Mouse (Mus musculus) inflammation-experienced regulatory T-cells, adult 6 months (primary cell): ENCODE results near the gene Catsper1. TPM values are rescaled to one million over a fixed set of nuclear protein-coding genes. Genes with fewer than 3 reads are reported as not detected.

ENCODE experiments used
- ATAC-seq: one replicate; pipeline ENCODE4 v1.8.0; 2017
- polyA plus RNA-seq, 3 experiments: library from polyadenylated mRNA; unstranded; fragments of 100-300 nt; shearing (Covaris generic); gene quantifications; one replicate each; pipeline ENCODE4 v1.2.1; 2017

Catsper1 gene
- polyA plus RNA-seq, 3 experiments from 2014 or later = not detected

DNA sequence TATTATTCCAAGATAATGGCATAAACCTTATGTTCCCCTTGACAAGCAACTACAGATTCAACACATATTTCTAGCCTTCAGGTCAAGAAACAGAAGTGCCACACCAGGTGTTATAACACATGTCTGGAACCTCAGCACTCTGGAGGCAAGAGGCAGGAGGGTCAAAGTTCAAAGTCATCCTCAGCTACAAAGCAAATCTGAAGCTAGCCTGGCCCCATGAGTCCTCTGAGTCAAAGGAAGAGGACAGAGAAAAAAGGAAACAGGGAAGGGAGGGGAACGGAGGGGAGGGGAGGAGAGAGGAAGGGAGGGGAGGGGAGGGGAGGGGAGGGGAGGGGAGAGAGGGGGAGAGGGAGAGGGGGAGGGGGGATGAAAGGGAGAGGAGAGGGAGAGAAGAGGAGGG is 20.5 kb downstream of the Catsper1 start:
- ATAC-seq = no peak

DNA sequence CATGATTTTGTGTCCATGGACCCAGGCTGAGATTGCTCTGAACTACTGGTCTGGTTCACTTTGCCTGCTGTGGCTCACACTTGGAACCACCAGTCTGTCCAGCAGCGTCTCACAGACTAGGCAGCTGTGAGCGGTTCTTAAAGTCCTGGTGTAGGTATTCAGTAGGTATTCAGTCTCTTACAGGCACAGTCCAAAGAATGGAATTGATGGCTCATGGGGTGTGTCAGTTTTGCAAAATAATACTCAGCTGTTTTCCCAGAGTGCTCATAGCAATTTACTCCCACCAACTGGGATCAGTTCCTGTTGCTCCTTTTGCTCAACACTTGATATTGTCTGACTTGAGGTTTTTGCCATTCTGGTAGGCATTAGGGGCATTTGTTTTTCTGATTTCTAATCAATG is 26.6 kb downstream of the Catsper1 start:
- no peak for ATAC-seq

DNA sequence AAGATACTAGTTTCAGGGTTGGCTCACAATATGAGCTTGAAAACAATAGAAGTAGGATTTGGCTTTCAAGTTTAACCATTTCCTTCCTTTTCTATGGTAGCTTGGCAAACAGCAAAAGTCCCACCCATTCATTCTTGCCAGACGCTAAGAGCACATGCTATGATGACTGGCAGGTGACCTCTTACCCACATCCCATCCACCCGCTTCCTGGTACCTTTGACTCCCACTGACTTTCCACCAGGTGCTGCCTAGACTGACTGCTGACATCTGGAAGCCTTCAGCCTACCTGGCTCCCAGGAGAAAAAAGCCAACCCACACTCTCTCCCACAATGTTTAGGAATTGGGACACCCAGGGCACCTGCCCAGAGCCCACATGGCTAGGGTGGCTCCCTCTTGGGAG is 28.6 kb downstream of the Catsper1 start:
- ATAC-seq = no peak

DNA sequence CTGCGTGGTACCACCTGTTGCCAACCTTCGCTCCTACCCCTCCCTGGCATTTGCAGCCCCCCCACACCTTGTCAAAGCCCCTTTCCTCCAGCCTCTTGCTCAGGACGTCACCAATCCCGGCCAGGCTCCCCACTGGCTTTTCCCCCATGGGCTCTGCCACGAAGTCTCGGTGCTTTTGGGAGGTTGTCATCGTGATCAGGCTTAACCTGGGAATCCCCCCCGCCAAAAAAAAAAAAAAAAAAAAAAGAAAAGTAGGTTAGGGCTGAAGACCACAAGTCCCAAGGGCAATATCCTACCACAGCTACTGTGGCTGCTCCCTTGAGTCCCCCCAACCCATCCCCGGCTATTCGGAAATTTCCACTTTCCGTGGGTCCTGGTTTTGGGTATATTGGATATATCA is 30.2 kb downstream of the Catsper1 start:
- peak; percentile 7 for ATAC-seq

DNA sequence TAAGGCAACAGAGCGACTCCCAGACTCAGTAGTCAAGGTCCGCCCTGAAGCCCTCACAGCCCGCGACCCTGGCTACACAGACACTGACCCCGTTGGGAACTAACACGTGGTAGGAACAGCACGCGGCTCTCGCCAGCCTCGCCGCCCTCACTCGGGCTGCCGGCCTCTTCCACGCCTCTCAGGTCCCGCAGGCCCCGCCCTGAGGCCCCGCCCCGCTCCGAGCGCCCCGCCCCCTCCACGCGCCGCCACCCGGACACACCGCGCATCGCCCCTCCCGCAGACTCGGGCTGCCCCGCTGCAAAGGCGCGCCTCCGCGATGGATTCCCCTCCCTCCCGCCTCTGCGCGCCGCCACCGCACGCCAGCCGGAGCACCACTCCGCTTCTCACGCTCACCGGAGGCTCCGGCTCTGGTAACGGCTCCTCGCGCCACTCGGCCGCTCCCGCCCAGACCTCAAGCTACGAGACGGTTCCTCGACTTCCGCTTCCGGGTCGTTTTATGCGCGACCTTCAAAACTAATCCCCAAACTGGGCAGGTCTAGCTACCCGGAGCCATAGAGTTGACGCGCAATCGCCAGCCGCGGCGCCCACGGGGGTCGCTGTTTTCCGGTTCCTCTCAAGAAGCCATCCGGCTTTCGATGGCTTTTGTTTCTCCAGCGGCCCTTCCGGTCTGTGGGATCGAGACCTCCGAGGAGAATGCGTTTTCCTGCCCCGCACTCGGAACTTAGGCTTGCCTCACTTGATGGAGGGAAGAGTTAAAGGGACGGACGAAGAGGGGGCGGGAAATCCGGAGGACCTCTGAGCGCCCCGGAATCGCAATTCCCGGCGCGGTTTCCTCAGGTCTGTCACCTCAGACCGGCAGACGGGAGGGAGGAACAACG is 30.9 kb downstream of the Catsper1 start, which contains the start of gene Eif1ad:
Gene Eif1ad (plus strand): TSS at position 567 of the 878 bp plus-strand sequence.
- ATAC-seq = peak; percentile 88

DNA sequence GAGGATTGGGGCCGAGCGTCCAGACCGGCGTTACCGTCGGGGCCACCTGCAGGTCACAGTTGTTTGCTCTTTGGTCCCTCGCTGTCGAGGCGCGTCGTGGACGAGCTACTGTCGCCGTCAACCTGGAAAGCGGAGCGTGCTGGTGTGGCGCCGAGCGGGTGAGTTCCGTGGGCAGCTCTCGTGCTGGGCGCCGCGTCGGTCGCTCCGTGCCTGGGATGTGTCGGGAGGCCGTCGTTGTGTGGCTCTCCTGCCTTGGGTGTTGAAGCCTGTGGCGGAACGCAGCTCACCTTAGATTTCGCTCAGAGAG is 31.5 kb downstream of the Catsper1 start, which contains the start of gene Banf1:
Gene Banf1 (minus strand): TSS at position 116 of the 307 bp plus-strand sequence.
- ATAC-seq = peak; percentile 7

DNA sequence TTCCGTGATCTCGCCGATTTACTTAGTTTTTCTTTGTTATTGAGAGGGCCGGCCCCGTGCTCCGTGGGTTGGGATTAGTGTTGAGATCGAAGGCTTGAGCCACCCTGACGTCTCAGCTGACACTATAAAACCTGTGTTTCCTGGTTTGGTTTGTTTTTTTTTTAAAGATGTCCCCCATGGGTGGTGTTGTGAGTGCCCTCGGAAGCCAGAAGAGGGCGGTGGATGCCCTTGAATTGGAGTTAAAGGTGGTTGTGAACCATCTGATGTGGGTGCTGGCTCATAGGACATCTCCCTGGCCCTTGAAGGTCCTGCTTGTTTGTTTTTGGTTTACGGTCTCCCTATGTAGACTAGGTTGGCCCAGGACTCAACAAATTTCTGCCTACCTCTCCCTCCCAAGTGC is 31.9 kb downstream of the Catsper1 start:
- no peak for ATAC-seq

DNA sequence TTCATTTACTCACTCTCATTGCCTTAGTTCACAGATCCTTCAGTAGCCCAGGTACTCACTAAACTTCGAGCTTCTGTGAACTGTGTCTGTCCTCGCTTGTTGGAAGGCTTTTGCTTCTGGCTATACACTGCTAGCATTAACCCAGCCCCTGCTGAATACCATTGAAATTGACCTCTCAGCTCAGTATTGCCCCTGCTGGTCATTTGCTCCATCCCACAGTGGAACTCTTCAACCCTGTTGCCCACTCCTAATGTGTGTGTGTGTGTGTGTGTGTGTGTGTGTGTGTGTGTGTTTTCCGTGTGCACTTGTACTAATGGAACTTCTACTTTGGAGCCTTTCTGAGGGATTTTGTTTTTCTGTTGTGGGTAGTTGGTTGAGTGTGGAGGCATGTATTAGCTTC is 35.4 kb downstream of the Catsper1 start:
- no peak for ATAC-seq

DNA sequence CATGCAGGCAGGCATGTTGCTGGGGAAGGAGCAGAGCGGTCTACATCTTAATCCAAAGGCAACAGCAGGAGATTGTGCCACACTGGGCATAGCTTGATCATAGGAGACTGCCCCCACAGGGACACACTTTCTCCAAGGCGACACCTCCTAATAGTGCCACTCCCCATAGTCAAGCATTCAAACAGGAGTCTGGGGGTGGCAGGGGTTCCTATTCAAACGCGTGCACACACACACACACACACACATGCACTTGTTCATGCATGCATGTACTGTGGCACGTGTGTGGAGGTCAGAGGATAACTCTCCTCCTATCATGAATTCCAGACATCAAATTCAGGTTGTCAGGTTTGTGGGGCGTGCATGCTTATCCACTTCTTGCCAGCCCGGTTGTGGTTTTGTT is 37.2 kb downstream of the Catsper1 start:
- no peak for ATAC-seq

DNA sequence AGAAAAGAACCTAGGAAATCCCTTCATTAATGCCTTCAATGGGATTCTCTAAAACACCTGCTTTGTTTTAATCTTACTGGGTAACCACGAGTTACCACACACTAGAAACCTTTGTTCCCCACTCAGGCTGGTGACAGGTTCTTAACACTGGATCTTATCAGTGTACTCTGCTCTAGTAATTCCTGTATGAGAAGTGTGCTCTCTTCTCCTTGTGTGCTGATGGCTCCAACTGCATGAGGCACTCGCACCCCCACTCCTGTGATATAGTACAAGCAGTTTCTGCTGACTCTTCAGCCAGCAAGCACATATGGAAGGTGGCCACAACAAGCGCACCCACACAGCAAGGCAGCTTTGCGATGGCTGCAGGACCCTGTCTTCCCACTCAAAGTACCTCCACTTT is 38.6 kb downstream of the Catsper1 start:
- ATAC-seq = no peak

DNA sequence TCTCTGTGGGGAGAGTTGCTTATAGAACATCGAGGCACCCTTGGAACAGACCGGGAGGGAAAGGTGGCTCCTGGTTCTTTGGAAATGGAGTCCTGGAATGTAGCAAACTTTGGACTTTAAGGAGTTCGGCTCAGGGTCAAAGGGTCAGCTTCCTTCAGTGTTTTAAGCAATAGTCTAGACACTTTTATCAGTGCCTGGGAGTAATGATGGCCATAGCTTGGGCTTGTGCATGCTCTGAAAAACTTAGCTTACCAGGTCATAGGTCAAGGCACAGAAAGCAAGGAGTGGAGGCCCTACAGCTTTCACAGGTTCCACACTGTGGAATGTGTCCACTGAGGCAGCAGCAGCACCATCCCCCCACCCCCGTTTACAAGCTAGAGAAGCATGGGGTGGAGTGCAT is 39.2 kb downstream of the Catsper1 start:
- ATAC-seq = no peak

DNA sequence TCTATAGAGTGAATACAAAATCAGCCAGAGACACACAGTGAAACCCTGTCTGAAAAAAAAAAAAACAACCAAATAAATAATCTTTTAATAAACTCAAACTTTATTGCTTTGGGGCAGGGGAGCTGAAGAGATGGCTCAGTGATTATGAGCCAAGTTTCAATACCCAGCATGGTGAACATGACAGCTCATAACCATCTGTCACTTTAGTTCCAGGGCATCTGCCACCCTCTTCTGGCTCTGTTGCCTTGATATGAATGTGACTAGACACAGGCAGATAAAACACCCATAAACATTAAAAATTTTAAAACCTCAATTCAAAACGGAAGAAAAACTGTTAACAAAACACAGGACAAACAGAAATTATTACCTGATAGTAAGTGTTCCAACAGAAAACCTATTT is 41.9 kb downstream of the Catsper1 start:
- no peak for ATAC-seq

DNA sequence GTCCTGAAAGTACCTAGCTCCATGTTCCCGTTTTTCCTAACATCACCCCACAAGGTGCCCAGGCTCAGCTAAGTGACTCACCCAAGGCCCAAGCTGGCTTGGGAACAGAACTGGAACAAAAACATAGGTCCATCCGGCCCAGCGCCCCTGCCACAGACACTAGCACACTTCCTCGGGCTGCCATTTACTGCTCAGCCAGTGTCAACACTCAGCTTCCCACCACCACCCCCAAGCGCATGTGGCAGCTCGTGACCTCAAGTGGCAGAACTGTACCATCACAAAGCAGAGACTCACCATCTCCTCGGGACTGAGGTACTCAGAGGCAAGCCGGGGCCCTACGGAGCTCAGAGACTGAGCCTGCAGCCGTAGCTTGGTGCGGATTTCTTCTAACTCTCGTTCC is 47.8 kb downstream of the Catsper1 start:
- ATAC-seq = no peak

DNA sequence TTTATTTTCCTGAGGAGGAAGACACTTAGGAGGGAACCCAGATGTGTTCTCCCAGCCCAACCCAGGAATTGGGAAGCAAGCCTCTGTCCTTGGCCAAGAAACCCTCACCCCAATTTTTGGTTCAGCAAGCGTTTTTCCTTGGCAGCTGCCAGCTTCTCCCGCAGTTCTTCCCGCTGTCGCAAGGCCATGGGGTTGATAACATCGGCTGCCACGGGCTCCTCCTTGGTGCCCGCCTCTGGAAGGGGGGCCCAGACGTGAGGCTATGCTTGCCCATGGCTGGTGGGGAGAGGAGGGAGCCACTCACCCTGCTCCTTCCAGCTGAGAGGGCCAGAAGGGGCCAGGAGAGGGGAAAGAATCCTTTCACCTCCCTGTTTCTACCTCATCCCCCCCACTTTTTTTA is 49.2 kb downstream of the Catsper1 start:
- no peak for ATAC-seq

DNA sequence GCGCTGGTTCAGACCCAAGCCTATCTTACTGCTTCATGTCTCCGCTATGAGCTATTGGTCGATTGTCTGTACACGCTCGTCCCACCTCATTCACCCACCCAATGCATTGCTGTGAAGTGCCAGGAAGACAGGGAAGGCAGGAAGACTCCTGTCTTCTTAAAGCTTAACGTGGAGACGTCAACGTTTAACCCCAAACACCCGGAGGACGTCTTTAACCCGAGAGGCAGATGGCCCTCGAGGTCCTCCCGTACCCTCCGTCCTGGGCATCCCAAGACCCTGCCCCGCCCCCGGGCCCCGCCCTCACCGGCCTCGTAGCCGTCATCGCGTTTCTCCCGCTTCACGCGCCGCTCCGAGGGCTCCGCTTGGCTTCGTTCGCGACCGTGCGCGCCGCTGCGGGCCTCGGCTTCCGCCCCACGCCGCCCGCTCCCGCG is 52.5 kb downstream of the Catsper1 start:
- ATAC-seq = no peak

DNA sequence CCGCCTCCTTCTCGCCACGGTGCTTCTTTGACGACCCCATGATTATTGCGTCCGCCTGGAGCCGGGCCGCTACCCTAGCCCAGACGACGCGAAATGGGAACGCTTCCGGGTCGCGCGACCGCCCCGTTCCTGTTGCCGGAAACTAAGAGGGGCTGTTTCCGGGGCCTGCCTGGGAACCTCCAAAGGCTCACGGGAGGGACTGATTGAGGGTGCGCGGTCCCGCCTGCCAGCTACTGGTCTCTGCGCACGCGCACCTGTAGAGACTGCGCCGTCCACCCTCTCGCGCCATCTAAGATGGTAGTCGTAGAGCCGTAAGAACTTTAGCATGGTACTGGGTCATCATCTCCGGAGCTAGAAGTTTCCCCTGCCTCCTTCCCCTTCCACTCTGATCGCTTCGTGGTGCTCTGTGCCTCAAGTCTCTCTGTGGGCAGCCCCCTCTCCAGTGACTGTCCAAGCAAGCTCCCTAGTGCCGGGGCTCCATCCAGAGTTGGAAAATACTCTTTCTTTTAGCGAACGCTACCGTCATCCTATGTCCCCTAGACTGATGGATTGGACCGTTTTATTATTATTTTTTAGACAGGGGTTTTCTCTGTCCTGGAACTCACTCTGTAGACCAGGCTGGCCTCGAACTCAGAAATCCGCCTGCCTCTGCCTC is 53.2 kb downstream of the Catsper1 start, which contains the start of gene Sart1:
Gene Sart1 (minus strand): TSS at position 116 of the 655 bp plus-strand sequence.
- peak; percentile 86 for ATAC-seq

DNA sequence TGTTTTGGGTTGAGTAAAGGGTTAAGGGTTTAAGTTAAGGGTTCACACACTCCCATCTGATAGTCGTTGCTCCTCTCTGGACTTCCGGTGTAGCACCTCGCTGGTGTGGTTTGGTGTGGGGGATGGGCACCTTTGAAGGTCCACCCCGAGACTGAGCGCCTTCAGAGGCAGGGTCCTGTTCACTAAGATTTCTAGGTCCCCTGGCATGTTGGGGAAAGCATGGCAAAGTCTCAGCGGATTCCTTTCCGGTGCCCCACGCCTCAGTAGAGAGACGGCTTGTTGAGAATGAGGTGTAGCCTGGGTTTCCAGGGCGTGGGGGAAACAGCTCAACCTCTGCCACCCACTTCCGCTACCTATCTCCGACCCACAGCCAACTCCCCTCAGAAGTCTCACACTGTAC is 54.1 kb downstream of the Catsper1 start:
- peak; percentile 84 for ATAC-seq

DNA sequence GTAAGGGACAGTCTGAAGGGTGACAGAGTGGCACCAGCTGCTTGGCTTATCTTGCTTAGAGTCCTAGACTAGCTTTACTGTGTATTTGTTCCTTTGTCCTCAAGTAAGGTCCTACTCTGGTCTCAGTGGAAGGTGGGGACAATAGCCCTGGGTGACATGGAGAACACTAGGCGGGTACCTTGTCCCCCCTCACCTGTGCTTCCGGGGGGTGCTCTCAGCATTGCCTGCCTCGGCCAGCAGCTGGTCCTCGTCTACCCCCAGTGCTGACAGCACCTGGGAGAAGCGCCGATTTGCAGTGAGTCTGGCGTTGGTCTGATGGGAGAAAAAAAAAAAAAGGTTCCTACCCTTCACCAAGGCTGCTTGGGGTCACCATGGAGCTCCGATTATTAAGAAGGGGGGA is 54.9 kb downstream of the Catsper1 start:
- ATAC-seq = no peak

DNA sequence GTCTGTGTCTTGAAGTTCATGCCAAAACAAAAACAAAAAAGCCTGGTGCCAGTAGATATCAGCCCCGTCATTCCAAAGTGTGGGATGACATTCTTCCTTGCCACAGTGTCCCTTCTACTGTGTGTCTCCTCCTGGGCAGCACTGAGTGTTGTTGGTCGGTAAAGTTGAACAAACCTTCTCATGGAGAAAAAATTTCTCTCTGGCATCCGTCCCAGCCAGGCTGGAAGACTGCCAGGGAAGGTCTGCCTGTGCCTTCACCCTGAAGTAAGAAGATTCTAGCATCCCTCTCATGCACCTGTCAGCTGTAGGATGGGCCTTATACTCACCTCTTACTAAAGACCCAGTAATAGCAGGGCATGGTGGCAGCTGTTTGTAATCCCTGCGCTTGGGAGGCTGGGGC is 57.4 kb downstream of the Catsper1 start:
- no peak for ATAC-seq

Other genes with a start within 250 kb of the Catsper1 start
- 10 to 100 TPM; 45.7 to 65.4 (median 46.2) TPM for gene Yif1a, start 247.2 kb upstream of the Catsper1 start, polyA plus RNA-seq
- under 1 TPM in 2 of 3 experiments, not detected in 1; 0.50 to 0.59 TPM for gene Cnih2, start 237.2 kb upstream of the Catsper1 start, polyA plus RNA-seq
- 100 to 1,000 TPM in 2 of 3 experiments, 10 to 100 TPM in 1; 83.1 to 152 (median 102) TPM for gene Rab1b, start 228.7 kb upstream of the Catsper1 start, polyA plus RNA-seq
- 1 to 10 TPM; 4.4 to 5.0 (median 4.7) TPM for gene Klc2, start 217.2 kb upstream of the Catsper1 start, polyA plus RNA-seq
- 10 to 100 TPM; 11.8 to 19.8 (median 19.2) TPM for gene Pacs1, start 62.6 kb upstream of the Catsper1 start, polyA plus RNA-seq
- gene Sf3b2, start 40.3 kb upstream of the Catsper1 start, polyA plus RNA-seq = 100 to 1,000 TPM; 316 to 410 (median 348) TPM
- under 1 TPM in 1 of 3 experiments, not detected in 2; 0.15 TPM for gene Gal3st3, start 37.4 kb upstream of the Catsper1 start, polyA plus RNA-seq
- 10 to 100 TPM in 1 of 3 experiments, 1 to 10 TPM in 2; 3.1 to 11.4 (median 5.6) TPM for gene Cst6, start 13.8 kb downstream of the Catsper1 start, polyA plus RNA-seq
- 10 to 100 TPM; 45.7 to 58.4 (median 53.4) TPM for gene Eif1ad, start 31.0 kb downstream of the Catsper1 start, polyA plus RNA-seq
- gene Banf1, start 31.4 kb downstream of the Catsper1 start, polyA plus RNA-seq = 100 to 1,000 TPM; 233 to 353 (median 259) TPM
- gene Sart1, start 53.0 kb downstream of the Catsper1 start, polyA plus RNA-seq = 10 to 100 TPM; 20.3 to 38.4 (median 27.8) TPM
- gene Tsga10ip, start 66.8 kb downstream of the Catsper1 start, polyA plus RNA-seq = not detected
- gene Drap1, start 89.2 kb downstream of the Catsper1 start, polyA plus RNA-seq = 10 to 100 TPM; 43.1 to 54.2 (median 47.1) TPM
- 10 to 100 TPM; 14.5 to 28.0 (median 21.2) TPM for gene AI837181, start 89.4 kb downstream of the Catsper1 start, polyA plus RNA-seq
- not detected for gene Fosl1, start 111.8 kb downstream of the Catsper1 start, polyA plus RNA-seq
- gene Ccdc85b, start 122.2 kb downstream of the Catsper1 start, polyA plus RNA-seq = under 1 TPM; 0.47 to 0.74 (median 0.65) TPM
- gene Fibp, start 124.9 kb downstream of the Catsper1 start, polyA plus RNA-seq = 100 to 1,000 TPM in 2 of 3 experiments, 10 to 100 TPM in 1; 64.2 to 112 (median 105) TPM
- 100 to 1,000 TPM; 168 to 249 (median 216) TPM for gene Ctsw, start 132.8 kb downstream of the Catsper1 start, polyA plus RNA-seq
- 1 to 10 TPM; 2.9 to 4.3 (median 3.8) TPM for gene Efemp2, start 138.2 kb downstream of the Catsper1 start, polyA plus RNA-seq
- 10 to 100 TPM; 34.4 to 61.6 (median 36.6) TPM for gene Mus81, start 152.7 kb downstream of the Catsper1 start, polyA plus RNA-seq
- gene Cfl1, start 154.7 kb downstream of the Catsper1 start, polyA plus RNA-seq = 1,000 to 10,000 TPM; 1,933 to 3,699 (median 2,060) TPM
- under 1 TPM; 0.44 to 0.82 (median 0.70) TPM for gene 1700020D05Rik, start 168.0 kb downstream of the Catsper1 start, polyA plus RNA-seq
- gene Snx32, start 174.8 kb downstream of the Catsper1 start, polyA plus RNA-seq = 10 to 100 TPM; 11.7 to 26.7 (median 20.0) TPM
- not detected for gene Ovol1, start 224.9 kb downstream of the Catsper1 start, polyA plus RNA-seq
- 1 to 10 TPM; 5.8 to 7.4 (median 6.5) TPM for gene Ap5b1, start 232.3 kb downstream of the Catsper1 start, polyA plus RNA-seq